Mouse (Mus musculus) limb, embryonic 10.5 days (tissue): ENCODE results near the gene Suox. TPM values are rescaled to one million over a fixed set of nuclear protein-coding genes. Genes with fewer than 3 reads are reported as not detected.
A peak's percentile ranks its signal among the peaks of the same experiment; 100 is the strongest.

ENCODE experiments used
- DNase-seq: peaks from one replicate; pipeline ENCODE4 v3.0.0-alpha.2; 2017; ENCODE audit warnings: low spot score
- H3K27ac ChIP-seq: fragments of 300-500 bp; sonication (generic); 2 replicates; pipeline ENCODE4 v1.5.1; 2016; ENCODE audit warnings: mild to moderate bottlenecking
- H3K27me3 ChIP-seq: fragments of 300-500 bp; sonication (generic); 2 replicates; pipeline ENCODE4 v1.6.1; 2016; ENCODE audit warnings: low read depth, mild to moderate bottlenecking; ENCODE audit not compliant: poor library complexity, severe bottlenecking
- H3K36me3 ChIP-seq: fragments of 300-500 bp; sonication (generic); 2 replicates; pipeline ENCODE4 v1.6.1; 2016; ENCODE audit warnings: mild to moderate bottlenecking, moderate library complexity
- H3K4me1 ChIP-seq: fragments of 300-500 bp; sonication (generic); 2 replicates; pipeline ENCODE4 v1.6.1; 2016
- H3K4me3 ChIP-seq: fragments of 300-500 bp; sonication (generic); 2 replicates; pipeline ENCODE4 v1.5.1; 2016; ENCODE audit warnings: mild to moderate bottlenecking, moderate library complexity
- H3K9me3 ChIP-seq: fragments of 300-500 bp; sonication (generic); replicated peaks from 2 replicates; pipeline ENCODE4 v1.6.1; 2016; ENCODE audit warnings: mild to moderate bottlenecking
- WGBS: fragments of 180-500 bp; shearing (Covaris S2); methylation state at CpG from one replicate; pipeline ENCODE4 v1.1.7; 2016; 5-methylcytosine and 5-hydroxymethylcytosine counted together
- polyA plus RNA-seq: library from polyadenylated mRNA; unstranded; fragments of >200 nt; fragmentation: Nextera tagmentation; extraction: Ambion mirVana; gene quantifications from 2 replicates; pipeline ENCODE4 v1.2.1, GENCODE M21; 2016

Suox gene
- polyA plus RNA-seq, 1 experiment from 2014 or later: 12.5 TPM

- no peaks in the 10 kb centered on the region for H3K4me1 ChIP-seq
- H3K9me3 ChIP-seq: no peaks in the 10 kb centered on the region
- DNase-seq: no peak
- H3K27ac ChIP-seq: no peak overlapping the region
- no peak overlapping the region for H3K4me3 ChIP-seq
- H3K27me3 ChIP-seq: no peaks in the 10 kb centered on the region
- WGBS: 86% methylated on average over 1 of the region's 1 CpGs
- no peaks in the 10 kb centered on the region for H3K36me3 ChIP-seq
These were observed 17.1 kb downstream of the Suox start for GRCm38 (mm10) chr10:128656731-128657130.

DNA sequence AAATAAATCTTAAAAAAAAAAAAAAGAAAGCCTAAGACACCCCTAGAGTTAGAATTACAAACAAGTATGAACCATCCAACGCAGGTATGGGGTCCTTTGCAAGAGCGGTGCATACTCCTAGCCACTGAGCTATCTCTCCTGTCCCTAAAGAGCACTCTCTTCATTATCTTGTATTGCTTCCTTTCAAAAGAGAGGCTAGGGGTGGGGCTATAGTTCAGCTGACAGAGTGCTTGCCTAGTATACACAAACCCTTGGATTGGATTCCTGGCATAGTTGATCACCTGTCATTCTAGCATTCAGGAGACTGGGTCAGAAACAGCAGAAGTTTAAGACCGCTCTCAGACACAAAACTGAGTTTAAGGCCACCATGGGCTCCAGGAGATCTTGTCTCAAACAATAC, 18.6 kb downstream of the Suox start:
- DNase-seq: no peak
- 91% methylated on average over 3 of the region's 3 CpGs for WGBS
- H3K27ac ChIP-seq: no peak overlapping the region
- no peak overlapping the region for H3K4me3 ChIP-seq
- H3K27me3 ChIP-seq: no peaks in the 10 kb centered on the region
- H3K36me3 ChIP-seq: no peaks in the 10 kb centered on the region
- no peaks in the 10 kb centered on the region for H3K4me1 ChIP-seq
- no peaks in the 10 kb centered on the region for H3K9me3 ChIP-seq

- no peaks in the 10 kb centered on the region for H3K4me1 ChIP-seq
- no peak overlapping the region for H3K27ac ChIP-seq
- H3K4me3 ChIP-seq: no peak overlapping the region
- no peaks in the 10 kb centered on the region for H3K27me3 ChIP-seq
- H3K36me3 ChIP-seq: no peaks in the 10 kb centered on the region
- H3K9me3 ChIP-seq: no peaks in the 10 kb centered on the region
- 80% methylated on average over 4 of the region's 4 CpGs for WGBS
- DNase-seq: no peak
These were observed 20.0 kb downstream of the Suox start for GRCm38 (mm10) chr10:128653866-128654265.

DNA sequence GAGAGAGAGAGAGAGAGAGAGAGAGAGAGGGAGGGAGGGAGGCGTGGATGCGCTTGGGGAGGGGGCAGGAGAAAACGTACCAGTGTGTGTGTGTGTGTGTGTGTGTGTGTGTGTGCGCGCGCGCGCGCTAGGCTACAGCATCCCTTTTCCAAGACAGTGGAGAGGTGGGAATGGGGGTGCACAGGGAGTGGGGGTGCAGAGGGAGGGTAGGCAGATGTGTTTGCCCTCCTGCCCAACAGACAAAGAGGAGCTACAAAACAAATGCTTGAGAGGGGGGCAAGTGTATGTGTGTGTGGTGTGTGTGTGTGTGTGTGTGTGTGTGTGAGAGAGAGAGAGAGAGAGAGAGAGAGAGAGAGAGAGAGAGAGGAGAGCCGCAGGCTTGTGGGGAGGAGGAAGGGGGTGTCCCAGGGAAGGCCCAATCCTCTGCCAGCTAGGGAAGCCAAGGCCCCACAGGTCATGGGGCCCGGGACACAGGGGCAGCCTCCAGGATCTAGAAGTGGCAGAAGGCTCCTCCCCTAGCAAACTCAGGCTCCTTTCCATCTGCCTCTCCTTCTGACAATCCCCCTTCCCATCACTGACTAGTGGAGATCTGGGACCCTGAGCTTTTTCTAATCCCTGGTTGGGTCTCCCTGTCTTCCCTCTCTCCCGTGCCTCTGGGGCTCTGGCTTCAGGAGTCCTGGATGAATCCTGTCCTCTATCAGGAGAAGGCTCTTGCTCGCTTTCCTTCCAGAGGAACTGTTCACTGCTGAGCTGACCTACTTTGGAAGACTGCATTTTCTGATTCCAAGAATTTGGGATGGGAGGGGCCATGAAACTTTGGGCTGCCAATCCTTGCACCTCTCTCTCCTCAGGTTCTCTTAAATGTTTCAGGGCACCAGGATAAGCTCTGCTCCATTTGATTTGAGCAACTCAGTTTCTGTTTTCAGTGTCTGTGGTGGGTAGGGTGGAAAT, 27.5 kb downstream of the Suox start:
- Histone ChIP-seq H3K27me3 (peaks cover 13% of the 10 kb centered on the region; the same call in 1 of the 2 replicates), H3K27ac (peak overlapping the region; percentile 85), H3K4me1 (peaks cover 27% of the 10 kb centered on the region), H3K36me3 (0 out of 2 replicates have a peak, but pooled peaks cover 6% of the 10 kb centered on the region), H3K9me3 (no peaks in the 10 kb centered on the region), H3K4me3 (peak overlapping the region; percentile 61)
- 5% methylated on average over 12 of the region's 13 CpGs for WGBS
- peak; percentile 62 for DNase-seq

- Histone ChIP-seq H3K27me3 (peaks cover 13% of the 10 kb centered on the region; the same call in 1 of the 2 replicates), H3K4me3 (peak within 1 kb of the TSS; percentile 61), H3K9me3 (no peaks in the 10 kb centered on the region), H3K4me1 (peaks cover 27% of the 10 kb centered on the region), H3K36me3 (peaks cover 16% of the 10 kb centered on the region), H3K27ac (peak within 1 kb of the TSS; percentile 85)
- DNase-seq: peak; percentile 69
- WGBS: 3% methylated on average over 36 of the region's 36 CpGs
These were observed 28.5 kb downstream of the Suox start, which contains the start of gene Ikzf4 for GRCm38 (mm10) chr10:128645111-128646011. Ikzf4 (minus strand) TSS chr10:128645991.

DNA sequence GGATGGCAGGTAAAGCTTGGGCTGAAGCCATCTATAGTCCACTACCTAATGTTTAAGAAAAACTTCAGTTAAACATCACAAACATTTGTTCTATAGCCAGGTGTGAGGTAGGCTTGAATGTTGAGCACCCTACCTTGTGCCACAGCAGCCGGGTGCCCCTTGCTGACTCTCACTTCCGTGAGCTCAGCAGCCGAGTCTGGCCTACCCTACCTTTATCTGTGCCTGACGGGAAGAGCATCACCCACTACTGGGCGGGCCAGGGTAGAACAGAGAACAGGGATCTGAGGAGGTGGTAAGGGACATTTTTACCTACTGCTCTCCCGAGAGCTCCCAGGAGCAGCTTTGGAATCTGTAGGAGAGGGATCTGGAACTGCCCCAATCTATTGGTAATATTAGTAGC, 31.1 kb downstream of the Suox start:
- whole genome bisulfite sequencing: 85% methylated on average over 6 of the region's 6 CpGs

DNA sequence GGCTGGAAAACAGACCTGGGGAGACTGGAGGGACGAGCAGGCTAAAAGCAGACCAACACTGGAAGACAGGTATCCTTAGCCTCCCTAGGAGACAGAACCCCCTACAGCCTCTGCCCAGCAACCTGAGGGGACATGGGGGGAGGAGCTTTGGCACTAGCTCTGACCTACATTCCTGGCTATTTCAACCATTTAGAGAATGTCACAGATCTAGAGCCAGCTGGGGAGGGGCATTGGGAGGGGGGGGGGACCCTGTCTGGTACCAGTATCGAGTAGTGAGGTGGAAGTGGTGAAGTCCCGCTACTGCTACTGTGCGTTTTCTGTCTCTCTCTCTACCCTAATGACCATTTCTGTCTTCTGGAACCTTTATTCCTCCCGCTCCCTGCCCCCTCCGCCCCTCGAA, 32.0 kb downstream of the Suox start:
- 75% methylated on average over 7 of the region's 7 CpGs for WGBS
- Histone ChIP-seq H3K4me1 (peaks cover 22% of the 10 kb centered on the region), H3K4me3 (no peak overlapping the region), H3K36me3 (peaks cover 28% of the 10 kb centered on the region), H3K27ac (no peak overlapping the region), H3K9me3 (no peaks in the 10 kb centered on the region), H3K27me3 (peaks cover 13% of the 10 kb centered on the region; the same call in 1 of the 2 replicates)
- DNase-seq: no peak

More for the DNA sequence above, 31.1 kb downstream of the Suox start:
- Histone ChIP-seq H3K36me3 (peaks cover 28% of the 10 kb centered on the region), H3K9me3 (no peaks in the 10 kb centered on the region), H3K27ac (no peak overlapping the region), H3K27me3 (peaks cover 13% of the 10 kb centered on the region; the same call in 1 of the 2 replicates), H3K4me1 (peaks cover 27% of the 10 kb centered on the region), H3K4me3 (no peak overlapping the region)
- DNase-seq: no peak

GRCm38 (mm10) chr10:128640891-128641290, 33.0 kb downstream of the Suox start:
- H3K27me3 ChIP-seq: peaks cover 13% of the 10 kb centered on the region; the same call in 1 of the 2 replicates
- H3K36me3 ChIP-seq: peaks cover 35% of the 10 kb centered on the region
- WGBS: 92% methylated on average over 15 of the region's 15 CpGs
- H3K4me1 ChIP-seq: peaks cover 13% of the 10 kb centered on the region
- no peak overlapping the region for H3K27ac ChIP-seq
- H3K9me3 ChIP-seq: no peaks in the 10 kb centered on the region
- no peak overlapping the region for H3K4me3 ChIP-seq
- DNase-seq: no peak

- H3K27me3 ChIP-seq: peaks cover 9% of the 10 kb centered on the region; the same call in 1 of the 2 replicates
- no peak overlapping the region for H3K4me3 ChIP-seq
- H3K9me3 ChIP-seq: no peaks in the 10 kb centered on the region
- H3K27ac ChIP-seq: no peak overlapping the region
- 89% methylated on average over 14 of the region's 14 CpGs for WGBS
- H3K36me3 ChIP-seq: peaks cover 44% of the 10 kb centered on the region
- peaks cover 5% of the 10 kb centered on the region for H3K4me1 ChIP-seq
- DNase-seq: no peak
These were observed 33.9 kb downstream of the Suox start for GRCm38 (mm10) chr10:128639999-128640398.

DNA sequence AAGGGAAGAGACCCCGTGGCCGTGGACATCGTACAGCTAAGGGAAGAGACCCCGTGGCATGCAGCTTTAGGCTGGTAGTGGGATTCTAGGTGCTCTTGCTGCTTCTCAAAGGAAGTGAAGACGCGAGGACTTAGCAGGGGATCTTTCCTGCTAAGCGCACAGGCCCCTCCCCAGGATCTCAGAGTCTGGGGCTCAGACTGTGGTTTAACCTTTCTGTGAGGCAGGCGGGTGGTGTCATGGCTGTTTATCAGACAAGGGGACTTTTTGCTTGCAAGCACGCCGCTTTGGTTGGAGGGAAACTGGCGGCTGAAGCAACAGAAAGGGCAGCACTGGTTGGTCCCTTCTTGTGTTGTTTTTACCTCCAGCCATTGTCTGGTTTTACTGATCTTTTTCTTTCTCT, 36.9 kb downstream of the Suox start:
- no peaks in the 10 kb centered on the region for H3K4me1 ChIP-seq
- no peak for DNase-seq
- H3K36me3 ChIP-seq: peaks cover 53% of the 10 kb centered on the region
- 23% methylated on average over 11 of the region's 11 CpGs for WGBS
- H3K27me3 ChIP-seq: no peaks in the 10 kb centered on the region
- H3K9me3 ChIP-seq: no peaks in the 10 kb centered on the region
- no peak overlapping the region for H3K4me3 ChIP-seq
- H3K27ac ChIP-seq: no peak overlapping the region

GRCm38 (mm10) chr10:128636561-128636960, 37.3 kb downstream of the Suox start:
- Histone ChIP-seq H3K4me3 (no peak overlapping the region), H3K36me3 (peaks cover 50% of the 10 kb centered on the region), H3K27ac (no peak overlapping the region), H3K4me1 (no peaks in the 10 kb centered on the region), H3K9me3 (no peaks in the 10 kb centered on the region), H3K27me3 (no peaks in the 10 kb centered on the region)
- 56% methylated on average over 6 of the region's 6 CpGs for WGBS
- no peak for DNase-seq

- peaks cover 43% of the 10 kb centered on the region for H3K36me3 ChIP-seq
- H3K27ac ChIP-seq: no peak overlapping the region
- 95% methylated on average over 13 of the region's 13 CpGs for WGBS
- H3K4me1 ChIP-seq: no peaks in the 10 kb centered on the region
- no peak overlapping the region for H3K4me3 ChIP-seq
- no peaks in the 10 kb centered on the region for H3K9me3 ChIP-seq
- no peaks in the 10 kb centered on the region for H3K27me3 ChIP-seq
- no peak for DNase-seq
These were observed 38.2 kb downstream of the Suox start for GRCm38 (mm10) chr10:128635697-128636096.
